Mouse (Mus musculus) stomach, embryonic 16.5 days (tissue): Measurements from ENCODE around the gene Nrxn3. TPM values are rescaled to one million over a fixed set of nuclear protein-coding genes. Genes with fewer than 3 reads are reported as not detected.

Experiments
- ATAC-seq: fragments of 200-750 bp; cut with Nextera tagmentation; 2 replicates; pipeline ENCODE4 v1.8.0; 2017; ENCODE audit warnings: moderate number of reproducible peaks, moderate TSS enrichment; ENCODE audit not compliant: insufficient read depth, low FRiP score
- H3K27ac ChIP-seq: fragments of 300-500 bp; sonication (generic); 2 replicates; pipeline ENCODE4 v1.5.1; 2014; ENCODE audit warnings: low read length
- H3K27me3 ChIP-seq: fragments of 300-500 bp; sonication (generic); 2 replicates; pipeline ENCODE4 v1.6.1; 2014; ENCODE audit warnings: low read length, control low read depth, mixed read lengths; ENCODE audit not compliant: control insufficient read depth, insufficient read depth
- H3K36me3 ChIP-seq: fragments of 300-500 bp; sonication (generic); 2 replicates; pipeline ENCODE4 v1.6.1; 2014; ENCODE audit warnings: low read length; ENCODE audit not compliant: control insufficient read depth, insufficient read depth
- H3K4me1 ChIP-seq: fragments of 300-500 bp; sonication (generic); 2 replicates; pipeline ENCODE4 v1.6.1; 2014; ENCODE audit warnings: low read length, control low read depth, mixed read lengths; ENCODE audit not compliant: control insufficient read depth, insufficient read depth
- H3K4me2 ChIP-seq: fragments of 300-500 bp; sonication (generic); 2 replicates; pipeline ENCODE4 v1.6.1; 2014; ENCODE audit warnings: low read depth, low read length, mixed read lengths
- H3K4me3 ChIP-seq: fragments of 300-500 bp; sonication (generic); replicated peaks from 2 replicates; pipeline ENCODE4 v1.5.1; 2014; ENCODE audit warnings: mild to moderate bottlenecking, low read length
- H3K9ac ChIP-seq: fragments of 300-500 bp; sonication (generic); 2 replicates; pipeline ENCODE4 v1.6.1; 2014; ENCODE audit warnings: low read length
- H3K9me3 ChIP-seq: fragments of 300-500 bp; sonication (generic); replicated peaks from 2 replicates; pipeline ENCODE4 v1.6.1; 2016; ENCODE audit warnings: low read length, control low read depth; ENCODE audit not compliant: control insufficient read depth
- WGBS: fragments of 180-500 bp; shearing (Covaris S2); extraction: QIAGEN DNeasy Blood & Tissue Kit; methylation state at CpG from one replicate; pipeline ENCODE4 v1.1.7; 2014; 5-methylcytosine and 5-hydroxymethylcytosine counted together
- polyA plus RNA-seq: library from polyadenylated mRNA; unstranded; fragments of >200 nt; fragmentation: Nextera tagmentation; extraction: Ambion mirVana; gene quantifications from 2 replicates; pipeline ENCODE4 v1.2.1, GENCODE M21; 2015

Nrxn3 gene
- polyA plus RNA-seq, 1 experiment from 2014 or later: 2.2 TPM

DNA sequence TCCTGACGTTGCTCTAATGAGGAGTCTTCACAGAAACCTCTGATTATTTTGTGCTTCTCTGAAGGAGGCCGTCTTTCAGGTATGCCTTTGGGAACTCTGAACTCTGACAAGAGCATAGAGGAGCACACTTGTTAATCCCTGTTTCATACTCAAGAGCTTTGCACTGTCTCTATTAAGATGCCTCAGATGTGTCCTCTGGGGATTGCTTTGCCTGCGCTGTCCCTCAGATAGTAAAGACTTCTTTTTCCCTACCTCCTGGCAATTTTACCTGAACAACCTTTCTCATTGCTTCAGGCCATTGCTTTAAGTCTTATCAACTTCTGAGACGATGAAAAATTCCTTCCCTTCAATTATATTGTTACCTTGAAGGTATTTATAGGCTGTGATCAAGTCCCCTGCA is 1272.7 kb downstream of the Nrxn3 start:
- H3K4me3 ChIP-seq: no peak overlapping the region
- no peaks in the 10 kb centered on the region for H3K27me3 ChIP-seq
- no peak for ATAC-seq
- H3K36me3 ChIP-seq: no peaks in the 10 kb centered on the region
- no peak overlapping the region for H3K9ac ChIP-seq
- H3K9me3 ChIP-seq: no peaks in the 10 kb centered on the region
- no peak overlapping the region for H3K4me2 ChIP-seq
- H3K27ac ChIP-seq: no peak overlapping the region
- 77% methylated on average over 4 of the region's 4 CpGs for WGBS
- H3K4me1 ChIP-seq: no peaks in the 10 kb centered on the region; the same call in 1 of the 2 replicates

DNA sequence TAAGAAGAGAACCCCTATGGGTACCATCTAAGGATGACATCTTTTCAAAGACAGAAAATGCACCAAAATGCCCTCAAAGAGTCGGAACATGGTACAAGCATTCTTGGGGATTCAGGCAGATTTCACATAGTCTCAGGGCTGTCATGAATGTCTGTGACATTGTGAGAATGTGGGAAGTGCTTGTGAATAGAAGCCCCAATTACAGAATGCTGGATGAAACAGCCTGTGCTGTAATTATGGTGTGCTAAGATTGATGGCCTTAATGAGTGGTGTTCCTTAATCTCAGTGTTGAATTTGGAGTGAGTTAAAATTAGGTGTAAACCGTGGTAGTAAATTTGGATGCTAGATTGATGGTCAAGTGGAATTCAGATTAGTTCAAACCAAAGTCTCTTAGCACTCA is 1287.6 kb downstream of the Nrxn3 start:
- Histone ChIP-seq H3K4me3 (no peak overlapping the region), H3K27ac (no peak overlapping the region), H3K27me3 (no peaks in the 10 kb centered on the region), H3K36me3 (no peaks in the 10 kb centered on the region), H3K9ac (no peak overlapping the region), H3K9me3 (no peaks in the 10 kb centered on the region), H3K4me2 (no peak overlapping the region), H3K4me1 (no peaks in the 10 kb centered on the region)
- 84% methylated on average over 2 of the region's 2 CpGs for WGBS
- no peak for ATAC-seq

DNA sequence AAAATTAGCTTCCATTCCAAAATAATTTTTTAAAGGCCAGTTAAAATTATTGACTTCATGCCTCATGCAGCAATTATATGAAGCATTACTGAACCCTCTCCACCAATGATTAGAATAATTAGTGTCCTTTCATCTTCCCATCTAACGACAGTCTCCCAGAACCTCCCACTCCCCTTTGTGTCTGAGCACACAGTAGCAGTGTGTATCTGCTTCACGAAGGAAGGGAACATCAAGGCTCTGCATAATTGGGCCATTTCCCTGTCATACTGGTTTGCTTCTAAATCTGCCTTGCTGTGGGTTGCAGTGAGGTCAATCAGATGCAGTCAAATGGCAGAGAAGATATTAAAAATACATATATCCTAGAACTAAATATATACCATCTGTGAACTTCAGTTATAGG is 1291.3 kb downstream of the Nrxn3 start:
- WGBS: 63% methylated on average over 2 of the region's 2 CpGs
- Histone ChIP-seq H3K9me3 (no peaks in the 10 kb centered on the region), H3K27me3 (no peaks in the 10 kb centered on the region), H3K9ac (no peak overlapping the region), H3K27ac (no peak overlapping the region), H3K4me1 (no peaks in the 10 kb centered on the region), H3K36me3 (no peaks in the 10 kb centered on the region), H3K4me2 (no peak overlapping the region), H3K4me3 (no peak overlapping the region)
- ATAC-seq: no peak

DNA sequence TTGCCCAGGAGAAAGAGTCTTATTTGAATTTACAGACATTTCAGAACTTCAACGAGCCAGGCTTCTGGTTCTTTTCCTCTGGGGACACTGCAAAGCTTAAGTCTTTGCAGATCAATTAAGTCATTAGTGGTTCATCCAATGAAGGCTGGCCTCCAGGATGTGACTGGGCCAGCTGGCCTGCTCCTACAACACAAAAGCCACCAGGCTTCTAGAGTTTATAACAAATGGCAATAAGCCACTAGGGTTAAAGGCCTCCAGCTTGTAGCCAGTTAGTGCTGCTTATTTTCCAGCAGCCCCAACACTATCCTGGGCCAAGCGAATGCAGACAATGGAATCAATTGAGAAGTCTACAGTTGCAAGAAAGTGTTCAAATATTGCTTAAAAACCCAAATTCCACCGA is 1304.3 kb downstream of the Nrxn3 start:
- H3K4me1 ChIP-seq: no peaks in the 10 kb centered on the region
- 56% methylated on average over 3 of the region's 3 CpGs for WGBS
- H3K36me3 ChIP-seq: no peaks in the 10 kb centered on the region
- no peaks in the 10 kb centered on the region for H3K9me3 ChIP-seq
- no peak overlapping the region for H3K4me3 ChIP-seq
- H3K27ac ChIP-seq: no peak overlapping the region
- H3K9ac ChIP-seq: no peak overlapping the region
- H3K4me2 ChIP-seq: no peak overlapping the region
- H3K27me3 ChIP-seq: no peaks in the 10 kb centered on the region
- ATAC-seq: no peak

DNA sequence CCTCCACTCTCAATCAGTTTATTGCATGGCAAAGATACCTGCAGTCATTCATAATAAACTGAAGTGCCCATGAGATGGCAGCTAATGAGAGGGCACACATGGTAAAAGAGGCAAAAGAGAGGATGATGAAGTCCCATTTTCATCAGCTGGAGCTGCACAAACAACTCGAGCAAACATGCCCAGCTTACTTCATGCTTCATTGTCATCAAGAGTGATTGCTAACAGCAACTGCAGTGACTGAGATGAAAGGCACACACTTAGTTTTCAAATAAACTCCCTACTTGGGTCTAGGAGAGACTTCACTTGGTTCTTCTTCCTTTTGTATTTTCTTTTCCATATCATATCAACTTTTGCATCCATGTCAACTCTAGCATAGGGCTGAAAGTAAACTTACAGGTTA is 1318.4 kb downstream of the Nrxn3 start:
- Histone ChIP-seq H3K27me3 (no peaks in the 10 kb centered on the region), H3K27ac (no peak overlapping the region), H3K9me3 (no peaks in the 10 kb centered on the region), H3K36me3 (no peaks in the 10 kb centered on the region), H3K4me2 (no peak overlapping the region), H3K9ac (no peak overlapping the region), H3K4me1 (no peaks in the 10 kb centered on the region), H3K4me3 (no peak overlapping the region)
- 48% methylated on average over 1 of the region's 1 CpGs for WGBS
- ATAC-seq: no peak

- no peak overlapping the region for H3K4me3 ChIP-seq
- H3K36me3 ChIP-seq: no peaks in the 10 kb centered on the region
- WGBS: 83% methylated on average over 5 of the region's 5 CpGs
- H3K27ac ChIP-seq: no peak overlapping the region
- no peaks in the 10 kb centered on the region for H3K4me1 ChIP-seq
- H3K9me3 ChIP-seq: no peaks in the 10 kb centered on the region
- H3K27me3 ChIP-seq: no peaks in the 10 kb centered on the region
- H3K4me2 ChIP-seq: no peak overlapping the region
- H3K9ac ChIP-seq: no peak overlapping the region
- ATAC-seq: no peak
These were observed 1333.6 kb downstream of the Nrxn3 start for GRCm38 (mm10) chr12:90056256-90056655.

- Histone ChIP-seq H3K9ac (no peak overlapping the region), H3K4me2 (no peak overlapping the region), H3K27me3 (no peaks in the 10 kb centered on the region), H3K27ac (no peak overlapping the region), H3K4me1 (no peaks in the 10 kb centered on the region), H3K4me3 (no peak overlapping the region), H3K36me3 (no peaks in the 10 kb centered on the region), H3K9me3 (no peaks in the 10 kb centered on the region)
- WGBS: 77% methylated on average over 3 of the region's 3 CpGs
- no peak for ATAC-seq
These were observed 1337.1 kb downstream of the Nrxn3 start for GRCm38 (mm10) chr12:90059786-90060185.

- Histone ChIP-seq H3K9ac (no peak overlapping the region), H3K4me2 (no peak overlapping the region), H3K4me3 (no peak overlapping the region), H3K9me3 (no peaks in the 10 kb centered on the region), H3K36me3 (no peaks in the 10 kb centered on the region), H3K27ac (no peak overlapping the region), H3K27me3 (no peaks in the 10 kb centered on the region), H3K4me1 (no peaks in the 10 kb centered on the region)
- 33% methylated on average over 3 of the region's 3 CpGs for WGBS
- no peak; the same call in 1 of the 2 replicates for ATAC-seq
These were observed 1338.6 kb downstream of the Nrxn3 start for GRCm38 (mm10) chr12:90061312-90061711.

DNA sequence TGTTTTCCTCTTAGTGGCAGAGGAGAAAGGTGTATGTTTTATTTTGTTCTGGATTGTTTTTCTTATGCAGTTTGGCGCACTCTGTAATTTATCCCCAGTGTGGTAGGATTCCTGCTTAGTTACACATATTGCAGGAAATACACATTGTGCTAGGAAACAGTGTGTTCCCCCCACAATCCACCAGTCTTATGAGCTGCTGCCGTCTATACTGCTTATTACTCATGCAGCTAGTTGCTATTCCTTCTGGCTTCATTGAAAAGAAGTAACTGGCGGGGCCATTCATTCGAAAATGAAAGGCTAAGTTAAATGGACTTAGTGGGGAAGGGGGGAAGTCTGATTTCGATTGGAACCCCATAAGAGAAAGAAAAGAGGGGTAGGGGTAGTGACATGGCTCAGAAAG is 1339.5 kb downstream of the Nrxn3 start:
- Histone ChIP-seq H3K4me2 (no peak overlapping the region), H3K9me3 (no peaks in the 10 kb centered on the region), H3K27me3 (no peaks in the 10 kb centered on the region), H3K4me3 (no peak overlapping the region), H3K36me3 (no peaks in the 10 kb centered on the region), H3K9ac (no peak overlapping the region), H3K4me1 (no peaks in the 10 kb centered on the region), H3K27ac (no peak overlapping the region)
- ATAC-seq: no peak
- 75% methylated on average over 5 of the region's 5 CpGs for WGBS

DNA sequence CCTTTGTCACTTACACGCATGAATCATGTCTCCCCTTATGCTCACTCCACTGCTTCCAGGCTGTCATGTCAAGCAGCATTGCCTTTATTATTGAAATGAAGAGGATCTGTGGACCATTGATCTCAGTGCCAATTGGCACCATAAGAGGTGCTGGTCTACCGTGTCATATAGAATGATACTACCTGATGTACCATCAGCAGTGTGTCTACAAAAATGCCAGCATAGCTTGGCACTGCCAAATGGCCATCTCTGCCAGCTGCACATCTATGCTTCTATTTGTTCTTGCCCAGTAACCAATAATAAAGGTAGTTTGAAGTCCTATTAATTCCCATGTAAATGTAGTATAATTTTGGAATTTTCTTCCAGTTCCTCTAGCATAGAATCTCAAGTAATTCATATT is 1340.8 kb downstream of the Nrxn3 start:
- no peak for ATAC-seq
- no peak overlapping the region for H3K4me2 ChIP-seq
- H3K36me3 ChIP-seq: no peaks in the 10 kb centered on the region
- H3K4me1 ChIP-seq: no peaks in the 10 kb centered on the region
- H3K9me3 ChIP-seq: no peaks in the 10 kb centered on the region
- H3K27ac ChIP-seq: no peak overlapping the region
- H3K4me3 ChIP-seq: no peak overlapping the region
- no peak overlapping the region for H3K9ac ChIP-seq
- no peaks in the 10 kb centered on the region for H3K27me3 ChIP-seq
- 93% methylated on average over 2 of the region's 2 CpGs for WGBS
